Mouse (Mus musculus) cerebellum, adult 8-10 months (tissue): ENCODE data around the gene Gm9844.
"Not testable (repeated sequence)": the region's sequence is repeated elsewhere in the genome, so short reads cannot be mapped to it uniquely, and the experiment has no call there.

Experiments used
- DNase-seq: peaks from one replicate; pipeline ENCODE4 v3.0.0; 2022

Gene Gm9844

GRCm38 (mm10) chr7:24861913-24862312 is at the start of gene Gm9844:
Gene Gm9844 (plus strand): TSS chr7:24862213.
- no peak for DNase-seq

DNA sequence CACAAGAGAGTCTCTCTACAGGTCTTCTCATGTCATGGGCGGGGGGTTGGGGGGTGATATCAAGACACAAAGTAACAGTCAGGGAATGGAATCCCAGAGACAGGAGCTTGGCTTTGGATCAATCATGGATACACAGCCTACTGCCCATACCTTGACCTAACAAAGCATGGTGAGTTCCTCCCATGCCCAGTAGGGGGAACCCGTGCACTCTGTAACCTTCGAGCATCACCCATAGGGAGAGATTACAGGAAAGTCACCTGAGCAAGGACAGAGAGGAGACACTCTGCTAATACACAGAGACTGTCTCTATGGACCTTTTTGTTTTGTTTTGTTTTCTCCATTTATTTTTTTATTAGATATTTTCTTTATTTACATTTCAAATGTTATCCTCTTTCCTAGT is 44.5 kb upstream of the Gm9844 start:
- DNase-seq, result peak; percentile 89

GRCm38 (mm10) chr7:24824452-24824851 is 37.6 kb upstream of the Gm9844 start:
- no peak for DNase-seq

GRCm38 (mm10) chr7:24827181-24827580 is 34.8 kb upstream of the Gm9844 start:
- peak; percentile 75 for DNase-seq

DNA sequence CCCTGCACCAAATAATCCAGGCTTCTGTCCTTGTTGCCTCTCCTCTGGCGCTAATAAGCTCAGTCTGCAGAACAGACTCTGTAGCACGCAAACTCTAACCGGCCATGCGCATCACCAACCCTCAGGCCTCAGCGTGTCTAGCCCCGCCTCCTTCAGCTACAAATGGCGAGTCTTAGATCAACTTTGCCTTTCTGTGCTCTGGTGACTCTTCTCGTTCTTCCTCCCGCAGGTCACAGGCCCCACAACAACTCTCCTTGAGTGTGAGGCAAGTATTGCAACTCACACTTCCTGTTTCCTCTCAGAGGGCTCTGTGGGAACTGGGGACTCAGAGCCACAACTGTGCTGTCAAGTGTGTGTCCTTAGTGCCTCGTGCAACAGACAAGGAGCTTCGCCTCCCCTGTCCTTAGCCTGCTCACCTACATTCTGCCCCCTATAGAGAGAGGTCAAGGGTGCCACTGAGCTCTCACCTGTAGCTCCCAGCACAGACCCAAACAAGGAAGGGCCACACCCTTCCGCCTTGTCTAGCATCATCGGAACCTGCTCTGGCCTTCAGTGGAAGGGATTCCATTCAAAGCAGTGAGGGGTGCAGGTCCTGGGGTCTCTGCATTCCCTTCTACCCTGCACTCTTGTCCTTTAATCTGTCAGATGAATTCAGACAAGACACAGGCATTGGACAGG is 23.1 kb upstream of the Gm9844 start:
- not testable (repeated sequence) for DNase-seq

DNA sequence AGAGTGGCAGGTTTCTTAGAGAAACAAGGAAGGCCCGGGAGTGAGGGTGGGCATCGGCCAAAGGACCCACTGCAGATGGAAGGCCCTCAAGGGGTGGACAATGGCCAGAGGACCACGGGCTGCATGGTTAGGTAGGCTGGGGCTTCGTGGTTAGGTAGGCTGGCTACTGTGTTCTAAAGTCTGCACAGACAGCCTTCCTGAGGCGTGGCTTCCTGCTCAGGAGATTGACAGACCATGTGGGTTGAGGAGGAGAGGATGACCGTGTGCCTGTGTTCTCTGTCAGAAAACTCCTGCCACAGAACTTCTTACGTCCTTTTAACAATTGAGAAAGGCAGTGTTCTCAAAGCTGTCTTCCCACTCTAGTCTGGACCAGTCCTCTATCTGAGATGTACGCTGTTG is 22.6 kb upstream of the Gm9844 start:
- DNase-seq, result no peak

- no peak for DNase-seq
Measured at GRCm38 (mm10) chr7:24840331-24840730, 21.7 kb upstream of the Gm9844 start.

- no peak for DNase-seq
Measured at GRCm38 (mm10) chr7:24841009-24841408, 21.0 kb upstream of the Gm9844 start.

GRCm38 (mm10) chr7:24844144-24844543 is 17.9 kb upstream of the Gm9844 start:
- DNase-seq, result no peak

- no peak for DNase-seq
Measured at GRCm38 (mm10) chr7:24845181-24845580, 16.8 kb upstream of the Gm9844 start.

- no peak for DNase-seq
Measured at GRCm38 (mm10) chr7:24845713-24846112, 16.3 kb upstream of the Gm9844 start.

DNA sequence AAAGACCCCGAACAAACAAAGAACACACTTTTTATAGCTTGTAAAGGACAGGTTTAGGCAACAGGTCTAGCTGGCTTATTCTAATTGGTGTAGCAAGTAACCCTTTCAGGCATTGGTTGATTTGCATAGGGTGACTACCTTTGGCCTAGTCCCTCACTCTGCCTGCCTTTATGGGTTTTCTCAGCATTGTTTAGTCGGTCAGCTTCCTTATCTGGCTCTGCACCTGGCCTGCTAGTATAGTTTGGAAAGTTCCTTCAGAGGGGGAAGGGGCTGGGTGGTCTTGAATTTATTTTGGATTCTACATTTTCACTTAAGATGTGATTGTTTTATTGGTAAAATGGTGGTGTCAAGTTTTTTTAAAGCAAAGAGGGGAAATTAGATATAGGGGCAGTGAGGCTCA is 15.4 kb upstream of the Gm9844 start:
- not testable (repeated sequence) for DNase-seq

DNA sequence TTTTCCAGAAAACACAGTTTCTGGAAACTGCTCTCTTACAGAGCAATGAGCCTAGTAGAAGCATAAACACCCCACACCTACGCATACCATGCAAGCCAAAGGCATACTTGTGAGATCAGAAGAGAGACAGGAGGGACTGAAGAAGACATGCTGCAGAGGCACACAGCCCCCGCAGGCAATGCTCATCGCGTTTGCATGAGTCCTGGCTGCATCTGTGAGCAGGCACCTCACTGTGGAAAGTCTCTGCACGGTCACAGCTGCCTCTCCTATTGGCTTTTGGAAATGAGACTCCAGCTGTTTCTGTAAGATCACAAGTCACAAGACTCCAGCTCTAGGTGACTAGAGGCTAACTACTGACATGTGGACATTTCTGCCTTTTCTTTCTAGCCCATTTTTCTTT is 11.9 kb upstream of the Gm9844 start:
- DNase-seq, result no peak

GRCm38 (mm10) chr7:24850899-24851303 is 11.1 kb upstream of the Gm9844 start:
- no peak for DNase-seq

DNA sequence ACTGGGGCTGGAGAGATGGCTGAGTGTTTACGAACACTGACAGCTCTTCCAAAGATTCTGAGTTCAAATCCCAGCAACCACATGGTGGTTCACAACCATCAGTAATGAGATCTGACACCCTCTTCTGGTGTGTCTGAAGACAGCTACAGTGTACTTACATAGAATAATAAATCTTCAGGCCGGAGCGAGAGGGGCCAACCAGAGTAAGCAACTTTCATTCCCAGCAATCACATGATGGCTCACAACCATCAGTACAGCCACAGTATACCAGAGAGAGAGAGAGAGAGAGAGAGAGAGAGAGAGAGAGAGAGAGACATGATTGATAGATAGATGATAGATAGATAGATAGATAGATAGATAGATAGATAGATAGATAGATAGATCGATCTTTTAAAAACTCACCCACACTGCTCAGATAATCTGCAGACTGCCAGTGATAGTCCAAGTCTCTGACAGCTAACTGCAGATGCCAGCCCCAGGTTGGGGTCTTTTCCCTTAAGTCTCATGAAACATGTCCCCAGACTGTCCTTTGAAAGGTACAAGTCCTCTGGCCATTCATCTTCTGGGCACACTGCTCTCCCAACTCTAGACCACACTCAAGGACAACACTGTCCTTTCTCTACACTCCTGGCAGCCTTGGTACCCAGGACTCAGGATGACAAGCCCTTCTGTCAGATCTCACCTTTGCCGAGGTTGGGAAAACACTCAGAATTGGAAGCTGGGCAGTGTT is 10.3 kb upstream of the Gm9844 start:
- DNase-seq, result no peak

- no peak for DNase-seq
Measured at GRCm38 (mm10) chr7:24852557-24853232, 9.3 kb upstream of the Gm9844 start.

DNA sequence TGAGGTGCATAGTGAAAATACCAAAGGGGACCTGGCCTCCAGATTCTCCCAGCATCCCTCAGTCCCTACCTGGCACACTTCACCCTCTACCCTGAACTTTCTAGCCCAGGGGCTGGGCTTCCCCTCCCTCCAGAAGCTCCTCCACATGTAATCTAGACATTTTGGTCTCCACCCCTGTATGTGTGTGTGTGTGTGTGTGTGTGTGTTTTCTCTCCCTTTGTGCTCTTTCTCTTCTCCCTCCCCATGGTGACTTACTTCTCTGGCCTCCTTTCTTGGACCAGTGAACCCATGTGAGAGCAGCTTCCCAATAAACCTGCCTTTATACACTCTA is 8.8 kb upstream of the Gm9844 start:
- no peak for DNase-seq

DNA sequence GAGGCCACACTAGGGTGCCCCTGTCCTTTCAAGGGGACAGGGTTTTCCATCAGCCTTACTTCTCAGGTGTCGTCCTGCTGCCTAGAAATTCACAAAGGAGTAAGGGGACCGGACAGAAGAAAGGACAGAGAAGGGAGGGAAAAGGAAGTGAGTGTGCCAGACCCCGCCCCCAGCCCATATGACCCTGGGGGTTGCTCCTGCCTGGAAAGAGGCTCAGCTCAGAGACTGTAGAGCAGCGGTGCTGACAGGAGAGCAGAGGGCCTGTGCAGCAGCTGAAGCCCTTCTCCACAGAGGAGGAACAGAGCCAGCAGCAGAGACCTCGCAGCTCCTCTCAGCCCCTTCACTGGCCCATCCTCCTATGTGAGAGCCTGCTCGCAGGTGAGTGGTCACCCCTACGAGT is 8.3 kb upstream of the Gm9844 start:
- no peak for DNase-seq

GRCm38 (mm10) chr7:24856460-24857120 is 5.4 kb upstream of the Gm9844 start:
- DNase-seq, result no peak

DNA sequence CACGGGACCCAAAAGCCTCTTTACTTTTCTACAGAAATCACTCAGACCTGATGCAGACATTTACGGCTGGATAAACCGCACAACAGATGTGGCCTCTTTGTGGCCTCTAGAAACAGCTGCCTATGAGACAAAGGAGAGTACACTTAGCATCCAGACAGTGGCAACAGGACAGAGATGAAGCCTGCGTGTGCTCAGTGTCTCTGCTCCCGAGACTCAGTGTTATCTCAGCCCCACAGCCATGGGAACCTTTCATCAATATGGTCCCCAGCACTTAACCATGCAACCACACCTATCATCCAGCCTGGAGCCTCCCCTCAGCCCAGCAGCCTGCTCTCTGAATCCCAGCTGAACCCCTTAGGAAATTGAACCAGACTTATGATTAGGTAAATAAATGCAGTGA is 2.8 kb upstream of the Gm9844 start:
- DNase-seq, result no peak

- no peak for DNase-seq
Measured at GRCm38 (mm10) chr7:24862853-24863252, 840 bp downstream of the Gm9844 start.

DNA sequence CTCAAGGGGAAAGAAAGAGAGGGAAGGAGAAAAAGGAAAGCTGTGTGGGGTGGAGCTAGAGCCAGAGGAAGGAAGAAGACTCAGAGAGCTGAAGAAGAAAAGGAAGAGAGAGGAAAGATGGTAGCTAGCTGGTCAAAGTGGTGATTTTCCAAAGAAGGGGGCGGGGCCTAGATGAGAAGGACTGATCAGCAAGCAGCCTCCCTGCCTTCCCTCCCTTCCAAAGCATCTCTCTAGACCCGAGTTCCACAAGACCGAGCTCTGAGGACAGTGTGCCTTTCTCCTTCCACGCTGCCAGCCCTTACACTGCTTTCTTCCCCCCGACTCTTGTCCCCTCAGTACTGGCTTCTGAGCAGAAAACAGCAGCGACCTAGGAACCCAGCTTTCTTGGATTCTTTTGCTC is 2.1 kb downstream of the Gm9844 start:
- DNase-seq, result no peak

DNA sequence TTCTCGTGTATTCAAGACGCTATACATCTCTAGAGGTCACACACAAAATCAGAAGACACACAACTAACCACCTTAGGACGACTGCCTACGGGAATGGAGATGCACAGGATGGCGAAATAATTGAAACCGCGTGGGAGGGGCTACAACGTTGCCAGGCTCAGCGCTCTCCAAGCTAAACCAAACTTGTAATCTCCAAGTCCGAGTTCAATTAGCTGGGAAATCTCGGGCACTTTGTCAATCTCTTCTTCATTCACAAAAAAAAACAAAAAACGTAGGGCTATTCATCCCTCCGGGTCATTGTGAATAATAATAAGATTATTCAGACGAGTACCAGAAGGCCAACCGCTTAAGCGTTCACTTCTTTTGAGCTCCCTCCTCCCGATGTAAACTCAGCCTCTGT is 7.1 kb downstream of the Gm9844 start:
- DNase-seq, result no peak
